Mouse (Mus musculus): ENCODE measurements at regions not wholly inside any gene's neighbourhood (a gene's known extent, or its start where the extent isn't known, plus 50 kb on each side); places are given as distances from the start of the nearest gene placed in this dataset.
A peak's percentile ranks its signal among the peaks of the same experiment; 100 is the strongest.

DNA sequence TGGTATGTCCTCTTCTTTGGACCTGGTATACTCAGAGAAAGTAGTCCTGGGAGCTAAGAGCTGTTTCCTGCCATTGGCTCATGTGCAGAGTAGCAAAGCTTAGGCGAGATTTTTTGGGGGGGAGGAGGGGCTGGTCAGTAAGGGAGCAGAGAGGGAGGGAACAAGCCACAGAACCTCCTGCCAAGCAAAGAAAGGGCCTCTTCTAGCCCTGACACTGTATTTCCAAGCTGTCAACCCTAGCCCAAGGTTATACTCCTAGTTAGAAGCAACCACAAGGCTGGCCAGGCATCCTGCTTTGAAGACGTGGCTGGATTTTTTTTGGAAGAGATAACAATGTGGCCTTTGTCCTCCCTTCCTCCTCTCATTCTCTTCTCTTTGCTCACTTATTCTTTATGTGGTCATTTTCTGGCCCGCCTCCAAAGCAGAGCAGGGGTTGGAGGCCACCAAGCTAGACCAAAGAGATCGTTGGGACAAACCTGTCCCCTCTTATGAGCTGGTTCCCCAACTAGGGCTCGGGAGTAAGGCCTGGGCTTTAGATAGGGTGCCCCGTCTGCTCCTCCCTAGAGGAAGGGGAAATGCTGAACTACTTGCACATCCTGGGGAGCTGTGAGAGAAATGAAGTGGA, 146.4 kb downstream of the Pja1 start:
- H3K4me2 ChIP-seq (ENCODE audit: low read depth, low read length), result no peak overlapping the region
- no peaks in the 10 kb centered on the region; the same call in 1 of the 2 replicates for H3K27me3 ChIP-seq (ENCODE audit: insufficient read depth, low read length)
- H3K9ac ChIP-seq (replicated peaks; ENCODE audit: low read length), result no peak overlapping the region
- peak overlapping the region; percentile 54; the same call in 1 of the 2 replicates for H3K27ac ChIP-seq
- no peak overlapping the region for H3K4me3 ChIP-seq (ENCODE audit: low read length)
- H3K4me1 ChIP-seq (ENCODE audit: insufficient read depth, low read length), result no peaks in the 10 kb centered on the region
- DNase-seq (ENCODE audit: low spot score), result no peak
- no peaks in the 10 kb centered on the region for H3K9me3 ChIP-seq (ENCODE audit: low read length)
- no peak for TF ChIP-seq CTCF (IDR thresholded peaks at IDR 0.05; ENCODE audit: low read depth)
- no peaks in the 10 kb centered on the region for H3K36me3 ChIP-seq (ENCODE audit: insufficient read depth, low read length)
- WGBS, result 49% methylated on average over 6 of the region's 6 CpGs
- ATAC-seq, result no peak

DNA sequence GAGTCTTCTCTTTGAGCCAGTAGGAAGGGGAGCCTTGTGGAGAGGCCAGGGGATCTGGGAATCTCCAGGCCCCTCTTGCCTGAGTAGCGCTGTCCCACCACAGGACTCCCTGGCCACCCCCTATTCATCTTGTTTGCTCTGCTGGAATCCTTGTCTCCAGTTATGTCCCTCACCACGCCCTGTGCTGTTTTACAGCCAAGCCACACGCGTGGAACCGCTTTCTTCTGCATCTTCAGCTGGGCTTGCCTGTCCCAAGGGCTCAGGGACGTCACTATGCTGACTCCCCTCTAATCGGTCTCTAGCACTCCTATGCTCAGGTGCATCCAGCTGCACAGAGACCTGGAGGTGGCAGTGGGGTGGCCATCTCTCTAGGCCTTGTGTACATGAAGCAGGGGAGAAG, 151.3 kb downstream of the Pja1 start:
- Histone ChIP-seq H3K9ac (replicated peaks; ENCODE audit: low read length) (no peak overlapping the region), H3K4me3 (ENCODE audit: low read length) (no peak overlapping the region), H3K27ac (no peak overlapping the region), H3K9me3 (ENCODE audit: low read length) (no peaks in the 10 kb centered on the region), H3K27me3 (ENCODE audit: insufficient read depth, low read length) (no peaks in the 10 kb centered on the region), H3K4me1 (ENCODE audit: insufficient read depth, low read length) (no peaks in the 10 kb centered on the region), H3K36me3 (ENCODE audit: insufficient read depth, low read length) (no peaks in the 10 kb centered on the region), H3K4me2 (ENCODE audit: low read depth, low read length) (no peak overlapping the region)
- TF ChIP-seq CTCF (IDR thresholded peaks at IDR 0.05; ENCODE audit: low read depth), result no peak
- DNase-seq (ENCODE audit: low spot score) (no peak), ATAC-seq (no peak)
- WGBS, result 76% methylated on average over 7 of the region's 7 CpGs

DNA sequence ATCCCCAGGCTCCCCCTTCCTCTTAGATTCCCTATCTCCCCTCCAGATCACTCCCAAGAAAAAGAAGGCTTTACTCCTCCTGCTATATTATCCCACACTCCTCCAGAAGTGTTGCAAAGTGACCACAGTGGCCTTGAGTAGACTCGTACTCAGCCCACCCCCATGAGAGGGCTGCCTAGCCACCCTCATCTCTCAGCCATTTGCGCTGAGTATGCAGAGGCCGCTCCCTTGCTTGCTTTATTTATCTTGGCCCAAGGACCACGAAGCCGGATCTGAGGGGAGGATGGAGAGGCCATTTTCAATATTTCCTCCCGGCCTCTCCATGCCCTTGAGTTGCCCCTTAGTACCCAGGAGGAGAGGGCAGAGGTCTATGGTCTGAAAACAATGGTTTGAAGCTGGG, 151.9 kb downstream of the Pja1 start:
- no peak overlapping the region for H3K4me2 ChIP-seq (ENCODE audit: low read depth, low read length)
- H3K9me3 ChIP-seq (ENCODE audit: low read length), result no peaks in the 10 kb centered on the region
- H3K27me3 ChIP-seq (ENCODE audit: insufficient read depth, low read length), result 0 out of 2 replicates have a peak, but pooled peaks cover under 1% of the 10 kb centered on the region
- H3K36me3 ChIP-seq (ENCODE audit: insufficient read depth, low read length), result no peaks in the 10 kb centered on the region
- WGBS, result 77% methylated on average over 6 of the region's 6 CpGs
- H3K4me3 ChIP-seq (ENCODE audit: low read length), result no peak overlapping the region
- H3K4me1 ChIP-seq (ENCODE audit: insufficient read depth, low read length), result no peaks in the 10 kb centered on the region
- no peak overlapping the region for H3K27ac ChIP-seq
- no peak overlapping the region for H3K9ac ChIP-seq (replicated peaks; ENCODE audit: low read length)
- no peak for TF ChIP-seq CTCF (IDR thresholded peaks at IDR 0.05; ENCODE audit: low read depth)
- no peak for ATAC-seq
- no peak for DNase-seq (ENCODE audit: low spot score)

DNA sequence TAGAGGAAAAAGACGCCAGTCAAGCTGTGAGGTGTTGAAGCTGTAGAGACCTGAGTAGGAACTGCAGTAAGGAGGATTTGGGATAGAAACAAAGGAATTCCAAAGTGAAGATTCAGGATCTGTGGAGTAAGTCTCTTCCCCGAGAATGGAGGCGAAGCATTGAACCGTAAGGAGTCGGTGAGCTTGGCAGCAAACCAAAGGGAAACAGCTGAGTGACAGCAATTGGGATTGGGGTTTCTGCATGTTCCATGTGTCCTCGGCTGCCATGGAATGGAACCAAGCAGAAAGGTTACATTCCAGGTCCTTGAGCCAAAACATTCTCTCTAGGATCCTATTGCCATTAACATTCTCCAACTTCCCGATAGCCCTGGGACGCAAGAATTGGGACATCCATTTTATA, 152.9 kb downstream of the Pja1 start:
- peak; percentile 34 for DNase-seq (ENCODE audit: low spot score)

DNA sequence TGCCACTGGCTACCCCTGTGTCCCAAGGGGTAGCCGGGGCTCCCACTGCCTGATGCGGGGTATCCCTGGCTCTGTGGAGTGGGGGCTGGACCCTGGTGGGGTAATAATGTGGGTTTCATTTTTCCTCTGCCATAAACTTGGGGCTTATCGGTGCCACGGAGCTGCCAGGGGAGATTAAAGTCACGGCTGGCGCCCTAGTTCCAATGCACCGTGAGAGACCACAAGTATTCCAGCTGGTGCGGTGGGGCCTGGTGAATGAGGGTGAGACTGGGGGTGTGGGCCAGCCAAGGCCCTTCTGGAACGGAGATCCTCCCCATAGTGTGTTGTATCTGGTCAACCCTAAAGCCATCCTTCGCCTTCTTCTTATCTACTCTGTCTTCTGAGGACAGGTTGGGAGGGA, 153.3 kb downstream of the Pja1 start:
- H3K27ac ChIP-seq, result no peak overlapping the region
- 73% methylated on average over 10 of the region's 10 CpGs for WGBS
- no peaks in the 10 kb centered on the region for H3K4me1 ChIP-seq (ENCODE audit: insufficient read depth, low read length)
- H3K27me3 ChIP-seq (ENCODE audit: insufficient read depth, low read length), result 0 out of 2 replicates have a peak, but pooled peaks cover 4% of the 10 kb centered on the region
- H3K36me3 ChIP-seq (ENCODE audit: insufficient read depth, low read length), result no peaks in the 10 kb centered on the region
- no peak overlapping the region for H3K9ac ChIP-seq (replicated peaks; ENCODE audit: low read length)
- no peak for ATAC-seq
- H3K4me3 ChIP-seq (ENCODE audit: low read length), result no peak overlapping the region
- no peak for DNase-seq (ENCODE audit: low spot score)
- H3K9me3 ChIP-seq (ENCODE audit: low read length), result no peaks in the 10 kb centered on the region
- TF ChIP-seq CTCF (IDR thresholded peaks at IDR 0.05; ENCODE audit: low read depth), result no peak
- no peak overlapping the region for H3K4me2 ChIP-seq (ENCODE audit: low read depth, low read length)

More for the DNA sequence above, 152.9 kb downstream of the Pja1 start:
- WGBS, result 67% methylated on average over 8 of the region's 8 CpGs
- no peak for TF ChIP-seq CTCF (IDR thresholded peaks at IDR 0.05; ENCODE audit: low read depth)
- H3K9me3 ChIP-seq (ENCODE audit: low read length), result no peaks in the 10 kb centered on the region
- H3K4me3 ChIP-seq (ENCODE audit: low read length), result no peak overlapping the region
- H3K4me1 ChIP-seq (ENCODE audit: insufficient read depth, low read length), result no peaks in the 10 kb centered on the region
- no peaks in the 10 kb centered on the region for H3K36me3 ChIP-seq (ENCODE audit: insufficient read depth, low read length)
- H3K4me2 ChIP-seq (ENCODE audit: low read depth, low read length), result no peak overlapping the region
- H3K27ac ChIP-seq, result no peak overlapping the region
- ATAC-seq, result no peak
- 0 out of 2 replicates have a peak, but pooled peaks cover 4% of the 10 kb centered on the region for H3K27me3 ChIP-seq (ENCODE audit: insufficient read depth, low read length)
- H3K9ac ChIP-seq (replicated peaks; ENCODE audit: low read length), result no peak overlapping the region

DNA sequence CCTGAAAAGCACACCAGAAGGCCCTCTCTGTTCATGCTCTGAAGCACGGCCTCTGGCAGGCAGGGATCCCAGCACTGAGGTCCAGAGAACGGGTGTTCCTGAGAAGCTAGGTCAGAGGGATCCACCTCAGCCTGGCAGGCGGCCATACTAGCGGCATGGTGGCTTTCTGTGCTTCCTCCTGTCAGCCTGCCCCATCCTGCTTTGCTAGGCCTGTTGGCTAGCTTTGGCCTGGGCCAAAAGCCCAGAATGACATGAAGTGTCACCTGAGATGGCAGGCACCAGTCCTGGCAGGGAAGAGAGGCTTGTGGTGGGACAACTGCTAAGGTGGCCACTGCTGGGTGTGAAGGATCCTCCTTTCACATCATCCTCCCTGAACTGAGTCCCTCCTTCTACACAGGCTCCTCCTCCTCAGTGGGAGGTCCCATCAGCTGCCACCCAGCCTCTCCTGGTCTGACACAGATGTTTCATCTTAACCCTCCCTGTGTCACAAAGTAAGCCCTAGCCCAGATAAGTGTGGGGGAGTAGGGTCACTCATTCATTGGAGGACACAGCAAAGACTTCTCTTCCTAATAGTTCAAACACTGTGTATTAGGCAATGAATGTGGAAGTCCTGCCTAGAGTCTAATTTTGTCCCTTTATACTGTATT, 154.5 kb downstream of the Pja1 start:
- Histone ChIP-seq H3K4me2 (ENCODE audit: low read depth, low read length) (no peak overlapping the region), H3K36me3 (ENCODE audit: insufficient read depth, low read length) (no peaks in the 10 kb centered on the region), H3K27me3 (ENCODE audit: insufficient read depth, low read length) (0 out of 2 replicates have a peak, but pooled peaks cover 4% of the 10 kb centered on the region), H3K9ac (replicated peaks; ENCODE audit: low read length) (no peak overlapping the region), H3K27ac (no peak overlapping the region), H3K4me3 (ENCODE audit: low read length) (no peak overlapping the region), H3K4me1 (ENCODE audit: insufficient read depth, low read length) (no peaks in the 10 kb centered on the region), H3K9me3 (ENCODE audit: low read length) (no peaks in the 10 kb centered on the region)
- ATAC-seq (no peak), DNase-seq (ENCODE audit: low spot score) (no peak)
- no peak for TF ChIP-seq CTCF (IDR thresholded peaks at IDR 0.05; ENCODE audit: low read depth)
- 64% methylated on average over 4 of the region's 4 CpGs for WGBS

DNA sequence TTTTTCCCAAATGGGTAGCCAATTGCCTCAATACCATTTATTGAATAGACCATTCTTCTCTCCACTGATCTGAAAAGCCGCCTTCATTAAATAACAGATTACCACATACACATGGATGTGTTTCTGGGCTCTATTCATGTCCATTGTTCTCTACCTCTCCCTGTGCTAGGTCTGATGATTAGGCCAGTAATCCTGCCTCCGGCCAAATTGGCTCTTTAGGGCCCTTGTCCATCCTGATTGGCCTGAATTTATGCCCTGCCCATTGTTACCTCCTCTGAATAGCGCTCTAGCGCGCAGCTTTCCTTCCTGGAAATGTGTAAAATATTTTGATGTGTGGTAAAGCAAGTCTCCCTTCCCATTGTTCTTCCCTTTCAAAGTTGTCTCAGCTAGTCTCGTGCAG, 163.2 kb downstream of the Efnb1 start:
- ATAC-seq (no peak), DNase-seq (ENCODE audit: low spot score) (no peak)
- Histone ChIP-seq H3K27me3 (ENCODE audit: insufficient read depth, low read length) (no peaks in the 10 kb centered on the region; the same call in 1 of the 2 replicates), H3K9ac (replicated peaks; ENCODE audit: low read length) (no peak overlapping the region), H3K4me2 (ENCODE audit: low read depth, low read length) (no peak overlapping the region), H3K27ac (no peak overlapping the region), H3K36me3 (ENCODE audit: insufficient read depth, low read length) (no peaks in the 10 kb centered on the region), H3K4me1 (ENCODE audit: insufficient read depth, low read length) (no peaks in the 10 kb centered on the region), H3K4me3 (ENCODE audit: low read length) (no peak overlapping the region), H3K9me3 (ENCODE audit: low read length) (no peaks in the 10 kb centered on the region)
- 54% methylated on average over 6 of the region's 6 CpGs for WGBS
- TF ChIP-seq CTCF (IDR thresholded peaks at IDR 0.05; ENCODE audit: low read depth), result no peak
